Mouse (Mus musculus) olfactory bulb, adult 2 months (tissue): Measurements from ENCODE around the gene Phf5a.

Source experiments
- CTCF ChIP-seq: fragments of 200-500 bp; IDR thresholded peaks from 2 replicates; pipeline ENCODE4 v1.5.1; 2012; ENCODE audit warnings: low read depth, mild to moderate bottlenecking, low read length, moderate library complexity; ENCODE audit not compliant: insufficient read depth
- POLR2A ChIP-seq: fragments of 200-500 bp; IDR thresholded peaks from 2 replicates; pipeline ENCODE4 v1.6.1; 2012; ENCODE audit warnings: mild to moderate bottlenecking, low read depth, low read length, moderate library complexity; ENCODE audit not compliant: insufficient read depth

DNA sequence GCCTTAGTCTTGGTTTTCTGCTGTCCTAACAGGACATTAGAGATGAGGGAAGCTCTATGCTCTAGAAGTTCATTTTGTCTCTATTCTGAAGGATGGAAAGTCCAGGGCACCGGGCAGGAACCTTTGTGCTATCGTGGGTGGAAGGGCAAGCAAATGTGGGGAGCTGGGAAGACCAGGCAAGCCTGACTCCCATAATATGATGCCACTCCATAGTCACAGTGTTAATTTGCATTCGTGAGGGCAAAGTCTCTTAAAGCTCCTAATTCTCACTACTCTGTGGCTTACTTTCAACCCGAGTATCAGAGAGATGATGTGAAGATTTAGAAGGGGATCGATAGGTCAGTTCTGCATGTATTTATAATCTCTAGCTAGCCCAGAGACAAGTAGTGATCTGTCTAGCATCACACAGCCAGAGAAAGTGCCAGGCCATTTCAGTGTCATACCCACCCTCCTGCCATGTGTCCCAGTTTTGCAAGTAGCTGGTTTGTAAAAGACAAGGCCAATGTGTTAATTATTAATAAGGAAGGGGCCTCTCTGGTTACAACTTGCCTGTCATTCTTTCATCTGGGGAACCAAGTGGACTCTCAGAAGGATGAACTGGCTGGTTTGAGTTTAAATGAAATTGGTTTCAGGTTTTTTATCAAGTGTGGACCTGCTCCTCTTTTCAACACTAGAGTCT, 26.0 kb upstream of the Phf5a start:
- TF ChIP-seq CTCF (no peak), POLR2A (no peak)
